Mouse (Mus musculus) MEL (cell line): ENCODE measurements at regions not wholly inside any gene's neighbourhood (a gene's known extent, or its start where the extent isn't known, plus 50 kb on each side); places are given as distances from the start of the nearest gene placed in this dataset.

ENCODE experiments used
- CTCF ChIP-seq, 3 experiments: IDR thresholded peaks in 2 of 3; conservative IDR thresholded peaks in 1 of 3; 2 replicates each; pipeline ENCODE4 v1.5.1; 2011 to 2012; ENCODE audit warnings: low read length in 3 of 3, low read depth in 2 of 3, mild to moderate bottlenecking in 2 of 3, improper control_type of control experiment in 1 of 3, inconsistent platforms in 1 of 3, mixed read lengths in 1 of 3, moderate library complexity in 1 of 3; ENCODE audit not compliant: control insufficient read depth in 1 of 3, insufficient read depth in 1 of 3, poor library complexity in 1 of 3, severe bottlenecking in 1 of 3
- ELF1 ChIP-seq: IDR thresholded peaks from 2 replicates; pipeline ENCODE4 v1.6.1; 2014; ENCODE audit warnings: low read depth, mild to moderate bottlenecking, inconsistent platforms, low read length, improper control_type of control experiment, moderate library complexity
- GATA1 ChIP-seq: IDR thresholded peaks from 2 replicates; pipeline ENCODE4 v1.6.1; 2011; ENCODE audit warnings: low read depth, low read length, improper control_type of control experiment
- NELFE ChIP-seq: IDR thresholded peaks from 2 replicates; pipeline ENCODE4 v1.6.1; 2011; ENCODE audit warnings: low read depth, low read length, improper control_type of control experiment
- POLR2A ChIP-seq, 2 experiments: IDR thresholded peaks; 2 replicates each; pipeline ENCODE4 v1.6.1; 2011 to 2012; ENCODE audit warnings: low read length in 2 of 2, mild to moderate bottlenecking in 2 of 2, control low read depth in 1 of 2, improper control_type of control experiment in 1 of 2, low read depth in 1 of 2, moderate library complexity in 1 of 2; ENCODE audit not compliant: control insufficient read depth in 1 of 2, insufficient read depth in 1 of 2, poor library complexity in 1 of 2

DNA sequence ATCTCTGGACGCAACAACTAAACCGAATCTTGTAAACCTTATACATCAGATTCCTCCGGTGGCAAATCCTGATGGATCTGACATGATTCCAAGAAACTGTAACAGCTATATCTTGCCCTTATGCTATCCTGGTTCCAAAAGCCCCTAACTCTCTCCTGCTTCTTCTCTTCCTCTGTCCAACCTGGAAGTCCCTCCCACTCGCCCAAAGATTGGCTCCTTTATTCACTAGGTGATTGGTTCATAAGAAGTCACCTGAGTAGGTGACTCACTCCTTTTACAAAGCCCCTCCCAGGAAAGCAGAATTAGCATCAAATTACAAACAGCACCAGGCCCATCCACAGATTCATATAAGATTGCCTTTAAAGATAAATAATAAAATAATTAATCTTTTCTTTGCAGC is 166.2 kb upstream of the Mettl25 start:
- TF ChIP-seq GATA1 (no peak), ELF1 (no peak), CTCF (IDR thresholded peaks at IDR 0.05 in 2 of 3, conservative IDR thresholded peaks at IDR 0.05 in 1 of 3; ENCODE audit: control insufficient read depth in 1 of 3, insufficient read depth in 1 of 3, low read depth in 2 of 3, low read length in 3 of 3, poor library complexity in 1 of 3, severe bottlenecking in 1 of 3) (no peak), POLR2A (IDR thresholded peaks at IDR 0.05; ENCODE audit: control insufficient read depth in 1 of 2, insufficient read depth in 1 of 2, low read depth in 1 of 2, low read length in 2 of 2, poor library complexity in 1 of 2) (no peak), NELFE (no peak)
